Mouse (Mus musculus): ENCODE results near the gene Drc1.

Drc1 gene

GRCm38 (mm10) chr5:30287106-30287882, 6.1 kb downstream of the Drc1 start:
- no peak for DNase-seq (ENCODE audit: low spot score in 2 of 2)

GRCm38 (mm10) chr5:30340815-30341214, 59.6 kb downstream of the Drc1 start:
- DNase-seq (ENCODE audit: low spot score in 2 of 2) = no peak

GRCm38 (mm10) chr5:30341601-30342365, 60.6 kb downstream of the Drc1 start:
- DNase-seq (ENCODE audit: low spot score in 2 of 2) = no peak

GRCm38 (mm10) chr5:30342601-30343015, 61.4 kb downstream of the Drc1 start:
- DNase-seq (ENCODE audit: low spot score in 2 of 2) = no peak

- DNase-seq (ENCODE audit: low spot score in 2 of 2) = peak; percentile 17 to 44
These were observed 61.9 kb downstream of the Drc1 start for GRCm38 (mm10) chr5:30343107-30343506.

- DNase-seq (ENCODE audit: low spot score in 2 of 2) = no peak
These were observed 62.7 kb downstream of the Drc1 start for GRCm38 (mm10) chr5:30343886-30344285.

GRCm38 (mm10) chr5:30353605-30354004, 72.4 kb downstream of the Drc1 start:
- no peak for DNase-seq (ENCODE audit: low spot score in 2 of 2)

- DNase-seq (ENCODE audit: low spot score in 2 of 2) = no peak
These were observed 73.9 kb downstream of the Drc1 start for GRCm38 (mm10) chr5:30355114-30355513.

- no peak for DNase-seq (ENCODE audit: low spot score in 2 of 2)
These were observed 74.5 kb downstream of the Drc1 start for GRCm38 (mm10) chr5:30355559-30356159.

GRCm38 (mm10) chr5:30356647-30357046, 75.5 kb downstream of the Drc1 start:
- DNase-seq (ENCODE audit: low spot score in 2 of 2) = no peak

GRCm38 (mm10) chr5:30358436-30359099, 77.4 kb downstream of the Drc1 start:
- DNase-seq (ENCODE audit: low spot score in 2 of 2) = no peak

GRCm38 (mm10) chr5:30367405-30367804, 86.2 kb downstream of the Drc1 start:
- DNase-seq (ENCODE audit: low spot score in 2 of 2) = no peak

GRCm38 (mm10) chr5:30369426-30369825, 88.2 kb downstream of the Drc1 start:
- DNase-seq (ENCODE audit: low spot score in 2 of 2) = peak in 1 of 2 experiments; percentile 15

GRCm38 (mm10) chr5:30382876-30383275, 101.7 kb downstream of the Drc1 start:
- DNase-seq (ENCODE audit: low spot score in 2 of 2) = no peak

GRCm38 (mm10) chr5:30387726-30388125, 106.5 kb downstream of the Drc1 start:
- DNase-seq (ENCODE audit: low spot score in 2 of 2) = no peak

GRCm38 (mm10) chr5:30389836-30390235, 108.6 kb downstream of the Drc1 start:
- no peak for DNase-seq (ENCODE audit: low spot score in 2 of 2)

- peak; percentile 62 to 67 for DNase-seq (ENCODE audit: low spot score in 2 of 2)
These were observed 110.3 kb downstream of the Drc1 start for GRCm38 (mm10) chr5:30391473-30391872.

- DNase-seq (ENCODE audit: low spot score in 2 of 2) = no peak
These were observed 119.3 kb downstream of the Drc1 start for GRCm38 (mm10) chr5:30400521-30400920.

- DNase-seq (ENCODE audit: low spot score in 2 of 2) = no peak
These were observed 120.0 kb downstream of the Drc1 start for GRCm38 (mm10) chr5:30401165-30401564.

GRCm38 (mm10) chr5:30406876-30407275, 125.7 kb downstream of the Drc1 start:
- no peak for DNase-seq (ENCODE audit: low spot score in 2 of 2)

- no peak for DNase-seq (ENCODE audit: low spot score in 2 of 2)
These were observed 130.3 kb downstream of the Drc1 start for GRCm38 (mm10) chr5:30411524-30411923.

GRCm38 (mm10) chr5:30415381-30415780, 134.2 kb downstream of the Drc1 start:
- no peak for DNase-seq (ENCODE audit: low spot score in 2 of 2)
